Mouse (Mus musculus): ENCODE measurements around the gene Cgnl1. TPM values are rescaled to one million over a fixed set of nuclear protein-coding genes. Genes with fewer than 3 reads are reported as not detected.

Cgnl1 gene
- polyA plus RNA-seq, 1 experiment = 105 TPM

- H3K27ac ChIP-seq (ENCODE audit: insufficient read depth, low read depth, low read length) = peak overlapping the region; percentile 5; the same call in 1 of the 2 replicates
- WGBS = 24% methylated on average over 4 of the region's 4 CpGs
- DNase-seq = peak; percentile 70
Measured at GRCm38 (mm10) chr9:71750015-71750672, 21.3 kb downstream of the Cgnl1 start.

GRCm38 (mm10) chr9:71746405-71746804 lies 25.0 kb downstream of the Cgnl1 start:
- DNase-seq = peak; percentile 33
- 41% methylated on average over 4 of the region's 4 CpGs for WGBS
- peaks cover 28% of the 10 kb centered on the region for H3K4me1 ChIP-seq (ENCODE audit: control insufficient read depth, insufficient read depth, low read length)
- H3K4me3 ChIP-seq (ENCODE audit: insufficient read depth, low read depth, low read length) = no peak overlapping the region
- H3K27me3 ChIP-seq (replicated peaks; ENCODE audit: control insufficient read depth, insufficient read depth, low read length) = no peaks in the 10 kb centered on the region
- TF ChIP-seq CTCF (conservative IDR thresholded peaks at IDR 0.05; ENCODE audit: insufficient read depth, insufficient read length, low read depth, low read length) (no peak), POLR2A (IDR thresholded peaks at IDR 0.05; ENCODE audit: low read depth, low read length) (no peak)
- H3K36me3 ChIP-seq (ENCODE audit: control insufficient read depth, insufficient read depth, low read length) = no peaks in the 10 kb centered on the region
- peak overlapping the region; percentile 17; the same call in 1 of the 2 replicates for H3K27ac ChIP-seq (ENCODE audit: insufficient read depth, low read depth, low read length)

More at GRCm38 (mm10) chr9:71750015-71750672, 21.3 kb downstream of the Cgnl1 start:
- Histone ChIP-seq H3K27me3 (replicated peaks; ENCODE audit: control insufficient read depth, insufficient read depth, low read length) (no peaks in the 10 kb centered on the region), H3K36me3 (ENCODE audit: control insufficient read depth, insufficient read depth, low read length) (no peaks in the 10 kb centered on the region), H3K4me1 (ENCODE audit: control insufficient read depth, insufficient read depth, low read length) (peaks cover 43% of the 10 kb centered on the region), H3K4me3 (ENCODE audit: insufficient read depth, low read depth, low read length) (no peak overlapping the region)
- no peak for TF ChIP-seq CTCF (conservative IDR thresholded peaks at IDR 0.05; ENCODE audit: insufficient read depth, insufficient read length, low read depth, low read length)
- no peak for TF ChIP-seq POLR2A (IDR thresholded peaks at IDR 0.05; ENCODE audit: low read depth, low read length)

GRCm38 (mm10) chr9:71738081-71738930 lies 33.1 kb downstream of the Cgnl1 start:
- no peaks in the 10 kb centered on the region for H3K27me3 ChIP-seq (replicated peaks; ENCODE audit: control insufficient read depth, insufficient read depth, low read length)
- TF ChIP-seq POLR2A (IDR thresholded peaks at IDR 0.05; ENCODE audit: low read depth, low read length) (no peak), CTCF (conservative IDR thresholded peaks at IDR 0.05; ENCODE audit: insufficient read depth, insufficient read length, low read depth, low read length) (no peak)
- H3K27ac ChIP-seq (ENCODE audit: insufficient read depth, low read depth, low read length) = peak overlapping the region; percentile 77
- no peak overlapping the region for H3K4me3 ChIP-seq (ENCODE audit: insufficient read depth, low read depth, low read length)
- peaks cover 67% of the 10 kb centered on the region for H3K4me1 ChIP-seq (ENCODE audit: control insufficient read depth, insufficient read depth, low read length)
- peak; percentile 90 for DNase-seq
- H3K36me3 ChIP-seq (ENCODE audit: control insufficient read depth, insufficient read depth, low read length) = no peaks in the 10 kb centered on the region
- 36% methylated on average over 12 of the region's 12 CpGs for WGBS

GRCm38 (mm10) chr9:71737257-71738023 lies 34.0 kb downstream of the Cgnl1 start:
- Histone ChIP-seq H3K27me3 (replicated peaks; ENCODE audit: control insufficient read depth, insufficient read depth, low read length) (no peaks in the 10 kb centered on the region), H3K36me3 (ENCODE audit: control insufficient read depth, insufficient read depth, low read length) (no peaks in the 10 kb centered on the region), H3K4me3 (ENCODE audit: insufficient read depth, low read depth, low read length) (no peak overlapping the region), H3K27ac (ENCODE audit: insufficient read depth, low read depth, low read length) (peak overlapping the region; percentile 77), H3K4me1 (ENCODE audit: control insufficient read depth, insufficient read depth, low read length) (peaks cover 73% of the 10 kb centered on the region)
- no peak for TF ChIP-seq CTCF (conservative IDR thresholded peaks at IDR 0.05; ENCODE audit: insufficient read depth, insufficient read length, low read depth, low read length)
- no peak for TF ChIP-seq POLR2A (IDR thresholded peaks at IDR 0.05; ENCODE audit: low read depth, low read length)
- peak; percentile 59 for DNase-seq
- 33% methylated on average over 3 of the region's 3 CpGs for WGBS

- Histone ChIP-seq H3K36me3 (ENCODE audit: control insufficient read depth, insufficient read depth, low read length) (no peaks in the 10 kb centered on the region), H3K4me3 (ENCODE audit: insufficient read depth, low read depth, low read length) (no peak overlapping the region), H3K27me3 (replicated peaks; ENCODE audit: control insufficient read depth, insufficient read depth, low read length) (no peaks in the 10 kb centered on the region), H3K4me1 (ENCODE audit: control insufficient read depth, insufficient read depth, low read length) (peaks cover 71% of the 10 kb centered on the region), H3K27ac (ENCODE audit: insufficient read depth, low read depth, low read length) (peak overlapping the region; percentile 54)
- 55% methylated on average over 7 of the region's 7 CpGs for WGBS
- TF ChIP-seq POLR2A (IDR thresholded peaks at IDR 0.05; ENCODE audit: low read depth, low read length) (no peak), CTCF (conservative IDR thresholded peaks at IDR 0.05; ENCODE audit: insufficient read depth, insufficient read length, low read depth, low read length) (no peak)
- peak; percentile 55 for DNase-seq
Measured at GRCm38 (mm10) chr9:71735886-71736285, 35.5 kb downstream of the Cgnl1 start.

- no peak for TF ChIP-seq POLR2A (IDR thresholded peaks at IDR 0.05; ENCODE audit: low read depth, low read length)
- TF ChIP-seq CTCF (conservative IDR thresholded peaks at IDR 0.05; ENCODE audit: insufficient read depth, insufficient read length, low read depth, low read length) = no peak
Measured at GRCm38 (mm10) chr9:71733559-71733958, 37.8 kb downstream of the Cgnl1 start.

More at GRCm38 (mm10) chr9:71733559-71733958, 37.8 kb downstream of the Cgnl1 start:
- no peak for DNase-seq
- 58% methylated on average over 2 of the region's 2 CpGs for WGBS
- Histone ChIP-seq H3K4me1 (ENCODE audit: control insufficient read depth, insufficient read depth, low read length) (peaks cover 74% of the 10 kb centered on the region), H3K36me3 (ENCODE audit: control insufficient read depth, insufficient read depth, low read length) (no peaks in the 10 kb centered on the region), H3K27ac (ENCODE audit: insufficient read depth, low read depth, low read length) (no peak overlapping the region; the same call in 1 of the 2 replicates), H3K27me3 (replicated peaks; ENCODE audit: control insufficient read depth, insufficient read depth, low read length) (no peaks in the 10 kb centered on the region), H3K4me3 (ENCODE audit: insufficient read depth, low read depth, low read length) (no peak overlapping the region)

Data from kidney, adult 2 months (tissue).